Mouse (Mus musculus): ENCODE data around the gene Prokr2. TPM values are rescaled to one million over a fixed set of nuclear protein-coding genes. Genes with fewer than 3 reads are reported as not detected.

Prokr2 gene
- polyA plus RNA-seq, 1 experiment, result not detected

GRCm38 (mm10) chr2:132375135-132375534 lies 10.1 kb downstream of the Prokr2 start:
- Histone ChIP-seq H3K4me2 (ENCODE audit: low read depth) (no peak overlapping the region), H3K79me2 (ENCODE audit: control insufficient read depth, insufficient read depth) (no peaks in the 10 kb centered on the region), H3K36me3 (ENCODE audit: control insufficient read depth, insufficient read depth) (no peaks in the 10 kb centered on the region), H3K4me3 (no peak overlapping the region), H3K27me3 (ENCODE audit: control insufficient read depth, insufficient read depth, insufficient read length) (peaks cover 29% of the 10 kb centered on the region), H3ac (ENCODE audit: control insufficient read depth, insufficient read length) (no peak overlapping the region)
- no peak for TF ChIP-seq POLR2A (IDR thresholded peaks at IDR 0.05; ENCODE audit: insufficient read length, low read depth)
- TF ChIP-seq USF1 (IDR thresholded peaks at IDR 0.05; ENCODE audit: low read depth), result no peak
- TF ChIP-seq REST (IDR thresholded peaks at IDR 0.05; ENCODE audit: insufficient read depth, insufficient read length), result no peak
- TF ChIP-seq TCF3 (IDR thresholded peaks at IDR 0.05; ENCODE audit: insufficient read length, low read depth), result no peak
- no peak for TF ChIP-seq POLR2AphosphoS2 (IDR thresholded peaks at IDR 0.05; ENCODE audit: insufficient read length, low read depth)
- TF ChIP-seq E2F4 (IDR thresholded peaks at IDR 0.05; ENCODE audit: insufficient read depth), result no peak

- no peak for TF ChIP-seq TCF12 (IDR thresholded peaks at IDR 0.05; ENCODE audit: insufficient read depth, poor library complexity, severe bottlenecking)
- no peak for TF ChIP-seq POLR2A (IDR thresholded peaks at IDR 0.05; ENCODE audit: insufficient read length, low read depth)
- TF ChIP-seq REST (IDR thresholded peaks at IDR 0.05; ENCODE audit: insufficient read depth, insufficient read length), result no peak
- no peak for TF ChIP-seq MYOG (IDR thresholded peaks at IDR 0.05; ENCODE audit: control insufficient read depth in 1 of 3, insufficient read depth in 1 of 3, insufficient read length in 2 of 3, low read depth in 2 of 3)
- TF ChIP-seq USF1 (IDR thresholded peaks at IDR 0.05; ENCODE audit: low read depth), result no peak
- TF ChIP-seq MAX (IDR thresholded peaks at IDR 0.05; ENCODE audit: low read depth), result no peak
- TF ChIP-seq CEBPB (IDR thresholded peaks at IDR 0.05; ENCODE audit: insufficient read depth, poor library complexity, severe bottlenecking), result no peak
- TF ChIP-seq MYOD1 (IDR thresholded peaks at IDR 0.05; ENCODE audit: control insufficient read depth in 1 of 3, insufficient read length in 2 of 3, low read depth in 2 of 3), result no peak
- no peak for TF ChIP-seq POLR2AphosphoS2 (IDR thresholded peaks at IDR 0.05; ENCODE audit: insufficient read length, low read depth)
- H3K4me3 ChIP-seq, result no peak overlapping the region
- H3K79me2 ChIP-seq (ENCODE audit: control insufficient read depth, insufficient read depth), result no peaks in the 10 kb centered on the region
- H3ac ChIP-seq (ENCODE audit: control insufficient read depth, insufficient read length), result no peak overlapping the region
- no peaks in the 10 kb centered on the region for H3K36me3 ChIP-seq (ENCODE audit: control insufficient read depth, insufficient read depth)
- no peak overlapping the region for H3K4me2 ChIP-seq (ENCODE audit: low read depth)
- H3K27me3 ChIP-seq (ENCODE audit: control insufficient read depth, insufficient read depth, insufficient read length), result peaks cover 27% of the 10 kb centered on the region
These were observed 11.5 kb downstream of the Prokr2 start for GRCm38 (mm10) chr2:132373748-132374147.

GRCm38 (mm10) chr2:132368433-132368832 lies 16.8 kb downstream of the Prokr2 start:
- peaks cover 6% of the 10 kb centered on the region for H3K27me3 ChIP-seq (ENCODE audit: control insufficient read depth, insufficient read depth, insufficient read length)
- TF ChIP-seq MYOG (IDR thresholded peaks at IDR 0.05; ENCODE audit: control insufficient read depth in 1 of 3, insufficient read depth in 1 of 3, insufficient read length in 2 of 3, low read depth in 2 of 3) (no peak), POLR2A (IDR thresholded peaks at IDR 0.05; ENCODE audit: insufficient read length, low read depth) (no peak)
- no peak overlapping the region for H3K4me3 ChIP-seq
- no peaks in the 10 kb centered on the region for H3K36me3 ChIP-seq (ENCODE audit: control insufficient read depth, insufficient read depth)
- no peak overlapping the region for H3ac ChIP-seq (ENCODE audit: control insufficient read depth, insufficient read length)
- H3K4me2 ChIP-seq (ENCODE audit: low read depth), result no peak overlapping the region
- no peaks in the 10 kb centered on the region for H3K79me2 ChIP-seq (ENCODE audit: control insufficient read depth, insufficient read depth)

- Histone ChIP-seq H3K4me3 (no peak overlapping the region), H3K27me3 (ENCODE audit: control insufficient read depth, insufficient read depth, insufficient read length) (no peaks in the 10 kb centered on the region), H3ac (ENCODE audit: control insufficient read depth, insufficient read length) (no peak overlapping the region), H3K79me2 (ENCODE audit: control insufficient read depth, insufficient read depth) (no peaks in the 10 kb centered on the region), H3K36me3 (ENCODE audit: control insufficient read depth, insufficient read depth) (no peaks in the 10 kb centered on the region), H3K4me2 (ENCODE audit: low read depth) (no peak overlapping the region)
- TF ChIP-seq MYOD1 (IDR thresholded peaks at IDR 0.05; ENCODE audit: control insufficient read depth in 1 of 3, insufficient read length in 2 of 3, low read depth in 2 of 3) (peak in 1 of 3 experiments; percentile 22), TCF12 (IDR thresholded peaks at IDR 0.05; ENCODE audit: insufficient read depth, poor library complexity, severe bottlenecking) (no peak)
These were observed 41.4 kb downstream of the Prokr2 start for GRCm38 (mm10) chr2:132343846-132344245.

GRCm38 (mm10) chr2:132341293-132341692 lies 44.0 kb downstream of the Prokr2 start:
- no peak for TF ChIP-seq SRF (IDR thresholded peaks at IDR 0.05; ENCODE audit: control insufficient read depth, insufficient read length, low read depth)
- no peak for TF ChIP-seq USF1 (IDR thresholded peaks at IDR 0.05; ENCODE audit: low read depth)
- no peak for TF ChIP-seq REST (IDR thresholded peaks at IDR 0.05; ENCODE audit: insufficient read depth, insufficient read length)
- TF ChIP-seq POLR2AphosphoS2 (IDR thresholded peaks at IDR 0.05; ENCODE audit: insufficient read length, low read depth), result no peak
- no peak for TF ChIP-seq MAX (IDR thresholded peaks at IDR 0.05; ENCODE audit: low read depth)
- no peak for TF ChIP-seq TCF3 (IDR thresholded peaks at IDR 0.05; ENCODE audit: insufficient read length, low read depth)
- no peak for TF ChIP-seq MYOG (IDR thresholded peaks at IDR 0.05; ENCODE audit: control insufficient read depth in 1 of 3, insufficient read depth in 1 of 3, insufficient read length in 2 of 3, low read depth in 2 of 3)
- TF ChIP-seq POLR2A (IDR thresholded peaks at IDR 0.05; ENCODE audit: insufficient read length, low read depth), result no peak
- TF ChIP-seq MYOD1 (IDR thresholded peaks at IDR 0.05; ENCODE audit: control insufficient read depth in 1 of 3, insufficient read length in 2 of 3, low read depth in 2 of 3), result no peak
- TF ChIP-seq E2F4 (IDR thresholded peaks at IDR 0.05; ENCODE audit: insufficient read depth), result no peak
- no peak for TF ChIP-seq CEBPB (IDR thresholded peaks at IDR 0.05; ENCODE audit: insufficient read depth, poor library complexity, severe bottlenecking)
- no peak for TF ChIP-seq TCF12 (IDR thresholded peaks at IDR 0.05; ENCODE audit: insufficient read depth, poor library complexity, severe bottlenecking)
- no peaks in the 10 kb centered on the region for H3K36me3 ChIP-seq (ENCODE audit: control insufficient read depth, insufficient read depth)
- H3K79me2 ChIP-seq (ENCODE audit: control insufficient read depth, insufficient read depth), result no peaks in the 10 kb centered on the region
- no peak overlapping the region for H3ac ChIP-seq (ENCODE audit: control insufficient read depth, insufficient read length)
- no peaks in the 10 kb centered on the region for H3K27me3 ChIP-seq (ENCODE audit: control insufficient read depth, insufficient read depth, insufficient read length)
- no peak overlapping the region for H3K4me2 ChIP-seq (ENCODE audit: low read depth)
- no peak overlapping the region for H3K4me3 ChIP-seq

Data from myocyte (in vitro differentiated cells).